Mouse (Mus musculus) adrenal gland, postnatal 4 days (tissue): ENCODE measurements around the gene Klf2. TPM values are rescaled to one million over a fixed set of nuclear protein-coding genes. Genes with fewer than 3 reads are reported as not detected.

ENCODE experiments used
- DNase-seq, 2 experiments: peaks; one replicate each; pipeline ENCODE4 v3.0.0; 2021 to 2022; ENCODE audit warnings: low spot score in 2 of 2, mixed read lengths in 2 of 2
- long read RNA-seq, 2 experiments: library from polyadenylated mRNA; stranded (forward); transcript quantifications; one replicate each; pipeline ENCODE4 v2.0.0; 2021
- total RNA-seq, 2 experiments: library from RNA; stranded (reverse); gene quantifications; 2 replicates each; pipeline ENCODE4 v1.2.3; 2021

The Klf2 gene
- total RNA-seq: 10 to 100 TPM; 40.6 to 41.4 TPM
- long read RNA-seq, experiment 1, transcript Klf2-201 (3 exons, 1,847 nt): major isoform, 42 of 49 reads
- long read RNA-seq, experiment 1, partial matches to known transcripts: 6 of 49 reads
- long read RNA-seq, experiment 1, other reads (novel, unspliced or antisense): 1 of 49 reads
- long read RNA-seq, experiment 2, transcript Klf2-201 (3 exons, 1,847 nt): major isoform, 36 of 52 reads
- long read RNA-seq, experiment 2, partial matches to known transcripts: 13 of 52 reads
- long read RNA-seq, experiment 2, other reads (novel, unspliced or antisense): 3 of 52 reads

- peak; percentile 94 to 95 for DNase-seq
These were observed at the start of gene Klf2 for GRCm38 (mm10) chr8:72318801-72319322. Klf2 (plus strand) TSS chr8:72319033.

- DNase-seq: no peak
These were observed 48.2 kb upstream of the Klf2 start for GRCm38 (mm10) chr8:72270606-72271005.

GRCm38 (mm10) chr8:72271051-72271660, 47.7 kb upstream of the Klf2 start:
- no peak for DNase-seq

GRCm38 (mm10) chr8:72271691-72272090, 47.1 kb upstream of the Klf2 start:
- no peak for DNase-seq

GRCm38 (mm10) chr8:72272361-72272760, 46.5 kb upstream of the Klf2 start:
- peak; percentile 41 to 49 for DNase-seq

- no peak for DNase-seq
These were observed 45.6 kb upstream of the Klf2 start for GRCm38 (mm10) chr8:72273111-72273770.

GRCm38 (mm10) chr8:72273807-72274206, 45.0 kb upstream of the Klf2 start:
- DNase-seq: no peak

GRCm38 (mm10) chr8:72277244-72277643, 41.6 kb upstream of the Klf2 start:
- no peak for DNase-seq

- no peak for DNase-seq
These were observed 39.7 kb upstream of the Klf2 start for GRCm38 (mm10) chr8:72279151-72279550.

- DNase-seq: no peak
These were observed 37.2 kb upstream of the Klf2 start for GRCm38 (mm10) chr8:72281634-72282033.

GRCm38 (mm10) chr8:72285285-72285684, 33.5 kb upstream of the Klf2 start:
- no peak for DNase-seq

- DNase-seq: no peak
These were observed 29.8 kb upstream of the Klf2 start for GRCm38 (mm10) chr8:72289051-72289450.

GRCm38 (mm10) chr8:72291104-72291503, 27.7 kb upstream of the Klf2 start:
- no peak for DNase-seq

- no peak for DNase-seq
These were observed 25.5 kb upstream of the Klf2 start for GRCm38 (mm10) chr8:72293309-72293708.

- no peak for DNase-seq
These were observed 23.7 kb upstream of the Klf2 start for GRCm38 (mm10) chr8:72295125-72295524.

GRCm38 (mm10) chr8:72295679-72296078, 23.2 kb upstream of the Klf2 start:
- DNase-seq: peak in 1 of 2 experiments; percentile 22

- DNase-seq: no peak
These were observed 22.3 kb upstream of the Klf2 start for GRCm38 (mm10) chr8:72296561-72296960.

GRCm38 (mm10) chr8:72298928-72299327, 19.9 kb upstream of the Klf2 start:
- DNase-seq: no peak

- no peak for DNase-seq
These were observed 18.0 kb upstream of the Klf2 start for GRCm38 (mm10) chr8:72300654-72301400.

GRCm38 (mm10) chr8:72301497-72301896, 17.3 kb upstream of the Klf2 start:
- DNase-seq: no peak

- no peak for DNase-seq
These were observed 15.7 kb upstream of the Klf2 start for GRCm38 (mm10) chr8:72302986-72303612.
